Mouse (Mus musculus) neutrophil, adult 83 days (primary cell): ENCODE measurements around the gene Slc39a13. TPM values are rescaled to one million over a fixed set of nuclear protein-coding genes. Genes with fewer than 3 reads are reported as not detected.

Source experiments
- total RNA-seq, 2 experiments: library from RNA; stranded (reverse); gene quantifications; one replicate each; pipeline ENCODE4 v1.2.4; 2023

The Slc39a13 gene
- total RNA-seq = 10 to 100 TPM; 13.3 to 20.9 TPM

GRCm38 (mm10) chr2:91070076-91070800 is at the start of gene Slc39a13:
Gene Slc39a13 (minus strand): TSS chr2:91070417.

GRCm38 (mm10) chr2:91117585-91118275 is 47.5 kb upstream of the Slc39a13 start, which contains the start of gene Mybpc3:
Gene Mybpc3 (plus strand): TSS chr2:91118144.

GRCm38 (mm10) chr2:91081775-91082695 is 11.8 kb upstream of the Slc39a13 start, which contains the start of gene Spi1:
Gene Spi1 (plus strand): TSS chr2:91082390.

GRCm38 (mm10) chr2:91053934-91054382 is 16.3 kb downstream of the Slc39a13 start, which contains the start of gene Psmc3:
Gene Psmc3 (plus strand): TSS chr2:91054009.

GRCm38 (mm10) chr2:91035385-91035784 is 34.8 kb downstream of the Slc39a13 start, which contains the start of gene Rapsn:
Gene Rapsn (plus strand): TSS chr2:91035620.

Other genes starting within 250 kb of the Slc39a13 start
- gene Mtch2, start 223.3 kb downstream of the Slc39a13 start, total RNA-seq = 10 to 100 TPM; 55.4 to 56.2 TPM
- under 1 TPM in 1 of 2 experiments, not detected in 1; 0.26 TPM for gene C1qtnf4, start 184.6 kb downstream of the Slc39a13 start, total RNA-seq
- 10 to 100 TPM; 14.0 to 18.6 TPM for gene Kbtbd4, start 165.7 kb downstream of the Slc39a13 start, total RNA-seq
- gene Ndufs3, start 165.6 kb downstream of the Slc39a13 start, total RNA-seq = 10 to 100 TPM; 45.5 to 56.8 TPM
- 10 to 100 TPM; 47.8 to 52.2 TPM for gene Celf1, start 130.0 kb downstream of the Slc39a13 start, total RNA-seq
- under 1 TPM in 1 of 2 experiments, not detected in 1; 0.46 TPM for gene Rapsn, start 34.8 kb downstream of the Slc39a13 start, total RNA-seq
- gene Psmc3, start 16.4 kb downstream of the Slc39a13 start, total RNA-seq = 100 to 1,000 TPM in 1 of 2 experiments, 10 to 100 TPM in 1; 96.4 to 105 TPM
- gene Spi1, start 12.0 kb upstream of the Slc39a13 start, total RNA-seq = 100 to 1,000 TPM; 437 to 465 TPM
- gene Mybpc3, start 47.7 kb upstream of the Slc39a13 start, total RNA-seq = 1 to 10 TPM; 1.2 to 1.3 TPM
- 10 to 100 TPM; 55.0 to 72.3 TPM for gene Madd, start 113.4 kb upstream of the Slc39a13 start, total RNA-seq
- 1 to 10 TPM in 1 of 2 experiments, under 1 TPM in 1; 0.75 to 1.4 TPM for gene Nr1h3, start 132.4 kb upstream of the Slc39a13 start, total RNA-seq
- 10 to 100 TPM; 12.6 to 16.1 TPM for gene Acp2, start 132.5 kb upstream of the Slc39a13 start, total RNA-seq
- gene Ddb2, start 166.6 kb upstream of the Slc39a13 start, total RNA-seq = 10 to 100 TPM; 11.9 TPM
- under 1 TPM in 1 of 2 experiments, not detected in 1; 0.92 TPM for gene Pacsin3, start 185.5 kb upstream of the Slc39a13 start, total RNA-seq
- gene Arfgap2, start 194.6 kb upstream of the Slc39a13 start, total RNA-seq = 10 to 100 TPM; 63.1 to 74.2 TPM